Comparison of ENCODE assay signal across 13 mouse cellular contexts in the genomic region with DNA sequence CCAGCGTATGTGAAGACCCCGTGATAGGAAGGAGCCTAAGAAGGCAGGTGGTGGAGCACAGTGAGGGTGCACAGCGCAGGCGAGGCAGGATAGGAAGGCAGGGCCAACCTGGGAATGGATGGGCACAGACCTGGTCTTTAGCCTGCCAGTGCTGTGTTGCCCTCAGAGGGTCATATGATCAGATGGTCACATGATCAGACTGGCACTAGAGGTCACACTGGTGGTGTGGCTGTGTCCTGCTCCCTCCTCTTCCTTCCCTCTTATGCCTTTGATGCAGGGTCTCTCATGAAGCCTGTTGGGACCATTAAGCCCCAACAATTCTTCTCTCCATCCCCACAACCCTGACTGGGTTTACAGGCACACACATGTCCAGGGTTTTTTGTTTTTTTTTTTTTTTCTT.
"Had no signal": no experiment of that assay in that cellular context is flagged by ENCODE, and none has a peak within 500 bp of the region (broad histone marks: within the 10 kb centered on the region; RNA-seq: fewer than 3 reads in every experiment).

No protein-coding gene starts in this region.

- DNase-seq: kidney, adult 8-10 months; kidney, postnatal 25 days; liver, postnatal 0 days; lung, postnatal 14 days; right cerebral cortex, adult 18-20 months; right cerebral cortex, postnatal 25 days; thymus, postnatal 36 days had no signal

- H3K27me3 ChIP-seq: limb, embryonic 12.5 days; lung, embryonic 15.5 days; midbrain, embryonic 12.5 days; neural tube, embryonic 15.5 days had no signal

- H3K9me3 ChIP-seq: limb, embryonic 12.5 days; lung, embryonic 15.5 days; midbrain, embryonic 12.5 days; neural tube, embryonic 15.5 days had no signal

- H3K4me3 ChIP-seq: layer of hippocampus, adult 2 months; limb, embryonic 12.5 days; lung, embryonic 15.5 days; midbrain, embryonic 12.5 days; neural tube, embryonic 15.5 days had no signal

- H3K4me2 ChIP-seq: limb, embryonic 12.5 days; lung, embryonic 15.5 days; midbrain, embryonic 12.5 days; neural tube, embryonic 15.5 days had no signal

- H3K36me3 ChIP-seq: lung, embryonic 15.5 days had no signal

- ATAC-seq: intestine, embryonic 16.5 days; liver, postnatal 0 days had no signal

- H3K27ac ChIP-seq: layer of hippocampus, adult 2 months; limb, embryonic 12.5 days; lung, embryonic 15.5 days; midbrain, embryonic 12.5 days; neural tube, embryonic 15.5 days had no signal

- H3K9ac ChIP-seq: limb, embryonic 12.5 days; liver, postnatal 0 days; lung, embryonic 15.5 days; midbrain, embryonic 12.5 days; neural tube, embryonic 15.5 days had no signal
